Mouse (Mus musculus) embryo, embryonic 10 days (tissue): Measurements from ENCODE around the gene Gm45140.
"Not testable (repeated sequence)": the region's sequence is repeated elsewhere in the genome, so short reads cannot be mapped to it uniquely, and the experiment has no call there.

ENCODE experiments used
- DNase-seq: peaks from one replicate; pipeline ENCODE4 v3.0.0-alpha.2; 2015; ENCODE audit warnings: low spot score

Gene Gm45140

DNA sequence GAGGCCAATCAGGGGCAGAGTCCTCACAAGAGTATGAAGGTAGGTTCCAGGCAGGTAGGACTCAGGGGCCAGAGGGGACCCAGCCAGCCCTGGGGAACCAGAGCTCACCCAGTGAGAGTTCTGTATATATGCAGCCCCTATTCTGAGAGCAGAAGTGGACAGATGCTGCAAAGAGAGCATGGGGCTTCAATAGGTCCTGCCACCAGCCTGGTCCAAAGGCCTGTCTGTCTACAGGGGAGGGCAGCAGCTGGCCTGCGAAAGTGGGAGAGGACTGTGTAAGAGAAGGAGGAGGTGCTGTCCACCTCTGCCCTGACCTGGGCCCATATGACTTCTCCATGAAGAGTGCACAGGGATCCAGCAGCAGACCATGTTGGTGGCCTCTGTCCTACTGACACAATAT lies 58.9 kb downstream of the Gm45140 start:
- DNase-seq: no peak

- DNase-seq: no peak
Measured at GRCm38 (mm10) chr6:87775588-87776245, 59.9 kb downstream of the Gm45140 start.

DNA sequence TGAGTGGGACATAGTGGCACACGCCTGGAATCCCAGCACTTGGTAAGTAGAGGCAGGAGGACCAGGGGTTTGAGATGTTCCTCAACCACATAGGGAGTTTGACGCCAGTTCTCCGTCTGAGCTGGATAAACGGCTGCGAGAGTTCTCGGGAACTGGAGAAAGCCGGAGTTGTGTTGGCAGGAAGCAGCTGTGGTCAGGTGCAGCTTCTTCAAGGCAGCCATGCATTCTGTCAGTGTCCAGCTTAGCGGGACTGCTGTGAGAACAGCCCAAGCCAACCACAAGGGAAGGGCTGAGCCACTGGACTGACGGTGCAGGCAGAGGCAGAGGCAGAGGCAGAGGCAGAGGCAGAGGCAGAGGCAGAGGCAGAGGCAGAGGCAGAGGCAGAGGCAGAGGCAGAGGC lies 60.7 kb downstream of the Gm45140 start:
- DNase-seq: no peak

GRCm38 (mm10) chr6:87774466-87774865 lies 61.1 kb downstream of the Gm45140 start:
- no peak for DNase-seq

GRCm38 (mm10) chr6:87770626-87771025 lies 65.0 kb downstream of the Gm45140 start:
- peak; percentile 48 for DNase-seq

DNA sequence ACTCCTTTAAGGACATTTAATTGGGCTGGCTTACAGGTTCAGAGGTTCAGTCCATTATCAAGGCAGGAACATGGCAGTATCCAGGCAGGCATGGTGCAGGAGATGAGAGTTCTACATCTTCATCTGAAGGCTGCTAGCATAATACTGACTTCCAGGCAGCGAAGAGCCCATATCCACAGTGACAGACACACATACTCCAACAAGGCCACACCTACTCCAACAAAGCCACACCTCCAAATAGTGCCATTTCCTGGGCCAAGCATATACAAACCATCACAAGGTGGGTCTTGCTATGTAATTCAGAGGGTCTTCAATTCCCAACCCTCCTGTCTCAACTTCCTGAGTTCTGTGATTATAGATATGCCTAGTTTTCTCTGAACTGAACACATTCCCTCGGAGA lies 71.3 kb downstream of the Gm45140 start:
- not testable (repeated sequence) for DNase-seq

GRCm38 (mm10) chr6:87763376-87764280 lies 72.0 kb downstream of the Gm45140 start:
- DNase-seq: peak; percentile 59

- no peak for DNase-seq
Measured at GRCm38 (mm10) chr6:87762161-87762560, 73.4 kb downstream of the Gm45140 start.

- DNase-seq: no peak
Measured at GRCm38 (mm10) chr6:87759850-87760249, 75.7 kb downstream of the Gm45140 start.

DNA sequence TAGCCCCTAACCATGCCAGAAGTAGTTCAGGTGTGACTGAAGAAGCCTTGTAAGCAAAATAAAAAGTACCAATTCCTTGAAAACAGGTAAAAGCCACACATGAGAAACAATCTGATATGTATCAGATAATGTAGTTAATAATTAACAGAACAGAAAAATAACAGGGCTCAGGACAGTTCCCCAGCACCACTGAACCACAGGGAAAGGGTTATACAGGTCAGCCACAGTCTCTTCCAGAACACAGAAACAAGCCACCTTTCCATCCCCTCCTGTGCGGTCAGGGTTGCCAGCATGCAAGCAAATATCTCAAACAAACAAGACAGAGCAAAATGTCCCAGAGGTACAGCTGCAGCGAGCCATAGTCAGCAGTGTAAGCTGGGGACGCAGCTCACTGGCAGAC lies 76.2 kb downstream of the Gm45140 start:
- no peak for DNase-seq

DNA sequence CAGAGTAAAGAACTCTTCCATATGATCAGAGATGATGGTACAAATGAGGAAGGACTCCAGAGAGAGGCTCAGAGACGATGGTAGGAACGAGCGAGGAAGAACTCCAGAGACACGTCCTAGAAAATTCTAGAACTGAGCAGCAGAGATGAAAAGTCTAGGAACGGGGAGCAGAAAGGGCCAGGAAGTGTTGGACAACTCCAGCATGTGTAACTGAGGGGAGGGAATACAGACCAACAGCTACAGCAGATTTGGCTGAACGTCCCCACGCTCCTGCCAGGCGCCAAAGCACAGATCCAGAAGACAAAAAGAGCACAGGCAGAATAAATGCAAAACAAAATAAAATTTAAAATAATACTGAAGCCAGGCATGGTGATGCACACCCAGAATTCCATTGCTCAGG lies 78.7 kb downstream of the Gm45140 start:
- no peak for DNase-seq

- DNase-seq: no peak
Measured at GRCm38 (mm10) chr6:87755196-87755595, 80.4 kb downstream of the Gm45140 start.

GRCm38 (mm10) chr6:87751574-87751973 lies 84.0 kb downstream of the Gm45140 start:
- no peak for DNase-seq

- no peak for DNase-seq
Measured at GRCm38 (mm10) chr6:87750184-87750910, 85.2 kb downstream of the Gm45140 start.

GRCm38 (mm10) chr6:87748531-87748930 lies 87.1 kb downstream of the Gm45140 start:
- no peak for DNase-seq

- DNase-seq: no peak
Measured at GRCm38 (mm10) chr6:87748078-87748477, 87.5 kb downstream of the Gm45140 start.

DNA sequence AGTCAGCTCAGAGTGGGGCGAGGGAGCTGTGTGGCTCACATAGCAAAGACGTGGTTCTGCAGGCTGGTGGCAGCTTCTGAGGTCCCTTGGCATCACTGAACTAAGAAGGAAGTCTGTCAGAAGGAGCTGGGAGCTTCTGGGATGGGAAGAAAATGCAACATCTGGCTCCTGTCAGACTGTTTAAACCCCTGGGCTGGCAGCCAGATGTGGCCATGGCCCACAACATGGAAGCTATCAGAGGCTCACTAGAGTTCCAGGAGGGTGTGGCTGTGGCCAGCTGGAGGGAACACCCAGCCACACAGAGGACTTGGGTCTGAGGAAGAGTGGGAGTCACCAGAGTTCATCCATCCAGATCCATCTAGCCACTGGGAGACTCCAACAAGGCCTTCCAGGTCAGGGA lies 88.7 kb downstream of the Gm45140 start:
- DNase-seq: no peak

- no peak for DNase-seq
Measured at GRCm38 (mm10) chr6:87746059-87746458, 89.5 kb downstream of the Gm45140 start.

GRCm38 (mm10) chr6:87745301-87745700 lies 90.3 kb downstream of the Gm45140 start:
- DNase-seq: no peak

- no peak for DNase-seq
Measured at GRCm38 (mm10) chr6:87744632-87745031, 91.0 kb downstream of the Gm45140 start.

- no peak for DNase-seq
Measured at GRCm38 (mm10) chr6:87743281-87743680, 92.3 kb downstream of the Gm45140 start.

- no peak for DNase-seq
Measured at GRCm38 (mm10) chr6:87742804-87743203, 92.8 kb downstream of the Gm45140 start.

DNA sequence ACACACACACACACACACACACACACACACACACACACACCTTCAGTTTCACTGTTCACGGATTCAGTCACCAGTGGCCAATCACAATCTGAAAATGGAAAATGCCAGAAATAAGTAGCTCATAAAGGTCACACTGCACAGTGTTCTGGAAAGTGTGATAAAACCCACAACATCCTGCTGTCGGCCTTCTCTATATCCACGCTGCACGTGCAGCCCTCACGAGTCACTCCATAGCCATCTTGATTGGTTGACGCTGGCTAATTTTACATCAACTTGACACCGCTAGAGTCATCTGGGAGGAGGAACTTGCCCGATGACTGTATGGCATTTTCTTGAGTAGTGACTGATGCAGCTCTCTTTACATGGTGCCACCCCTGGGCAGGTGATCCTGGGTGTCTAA lies 93.6 kb downstream of the Gm45140 start:
- DNase-seq: no peak
